Mouse (Mus musculus) forebrain, postnatal 0 days (tissue): ENCODE results near the gene Rasl12. TPM values are rescaled to one million over a fixed set of nuclear protein-coding genes. Genes with fewer than 3 reads are reported as not detected.

Source experiments
- ATAC-seq: fragments of 200-750 bp; cut with Nextera tagmentation; 2 replicates; pipeline ENCODE4 v1.8.0; 2017; ENCODE audit warnings: mild to moderate bottlenecking, moderate library complexity
- DNase-seq: peaks from one replicate; pipeline ENCODE4 v3.0.0-alpha.2; 2015
- H3K27ac ChIP-seq: fragments of 300-500 bp; sonication (generic); 2 replicates; pipeline ENCODE4 v1.5.1; 2014; ENCODE audit warnings: low read depth, mild to moderate bottlenecking, antibody characterized with exemption, low read length, moderate library complexity, mixed read lengths
- H3K27me3 ChIP-seq: fragments of 300-500 bp; sonication (generic); 2 replicates; pipeline ENCODE4 v1.6.1; 2014; ENCODE audit warnings: mild to moderate bottlenecking, low read length, mixed read lengths; ENCODE audit not compliant: insufficient read depth
- H3K36me3 ChIP-seq: fragments of 300-500 bp; sonication (generic); 2 replicates; pipeline ENCODE4 v1.6.1; 2014; ENCODE audit warnings: mild to moderate bottlenecking, moderate library complexity; ENCODE audit not compliant: insufficient read depth
- H3K4me1 ChIP-seq: fragments of 300-500 bp; sonication (generic); 2 replicates; pipeline ENCODE4 v1.6.1; 2014; ENCODE audit warnings: antibody characterized with exemption; ENCODE audit not compliant: insufficient read depth
- H3K4me2 ChIP-seq: fragments of 300-500 bp; sonication (generic); 2 replicates; pipeline ENCODE4 v1.6.1; 2014; ENCODE audit warnings: low read depth, mild to moderate bottlenecking, moderate library complexity
- H3K4me3 ChIP-seq: fragments of 300-500 bp; sonication (generic); 2 replicates; pipeline ENCODE4 v1.5.1; 2014; ENCODE audit warnings: low read depth, low read length, mixed read lengths
- H3K9ac ChIP-seq: fragments of 300-500 bp; sonication (generic); 2 replicates; pipeline ENCODE4 v1.6.1; 2014; ENCODE audit warnings: mild to moderate bottlenecking
- H3K9me3 ChIP-seq: fragments of 300-500 bp; sonication (generic); 2 replicates; pipeline ENCODE4 v1.6.1; 2016; ENCODE audit warnings: low read length
- CTCF ChIP-seq: sonication (generic); IDR thresholded peaks from 2 replicates; pipeline ENCODE4 v1.5.1; 2016; ENCODE audit warnings: antibody characterized with exemption, control low read depth, low read depth
- WGBS: fragments of 180-500 bp; shearing (Covaris S2); extraction: QIAGEN DNeasy Blood & Tissue Kit; methylation state at CpG from one replicate; pipeline ENCODE4 v1.1.7; 2014; 5-methylcytosine and 5-hydroxymethylcytosine counted together
- polyA plus RNA-seq: library from polyadenylated mRNA; unstranded; fragments of >200 nt; fragmentation: Nextera tagmentation; extraction: Ambion mirVana; gene quantifications from 2 replicates; pipeline ENCODE4 v1.2.1, GENCODE M21; 2015
- total RNA-seq: library from RNA; depleted of rRNA; stranded (reverse); fragments of >200 nt; gene quantifications from 2 replicates; pipeline ENCODE4 v1.2.3, GENCODE M21; 2014

Rasl12 gene
- total and polyA plus RNA-seq, 2 experiments from 2014 or later, result 4.6 to 8.2 TPM

DNA sequence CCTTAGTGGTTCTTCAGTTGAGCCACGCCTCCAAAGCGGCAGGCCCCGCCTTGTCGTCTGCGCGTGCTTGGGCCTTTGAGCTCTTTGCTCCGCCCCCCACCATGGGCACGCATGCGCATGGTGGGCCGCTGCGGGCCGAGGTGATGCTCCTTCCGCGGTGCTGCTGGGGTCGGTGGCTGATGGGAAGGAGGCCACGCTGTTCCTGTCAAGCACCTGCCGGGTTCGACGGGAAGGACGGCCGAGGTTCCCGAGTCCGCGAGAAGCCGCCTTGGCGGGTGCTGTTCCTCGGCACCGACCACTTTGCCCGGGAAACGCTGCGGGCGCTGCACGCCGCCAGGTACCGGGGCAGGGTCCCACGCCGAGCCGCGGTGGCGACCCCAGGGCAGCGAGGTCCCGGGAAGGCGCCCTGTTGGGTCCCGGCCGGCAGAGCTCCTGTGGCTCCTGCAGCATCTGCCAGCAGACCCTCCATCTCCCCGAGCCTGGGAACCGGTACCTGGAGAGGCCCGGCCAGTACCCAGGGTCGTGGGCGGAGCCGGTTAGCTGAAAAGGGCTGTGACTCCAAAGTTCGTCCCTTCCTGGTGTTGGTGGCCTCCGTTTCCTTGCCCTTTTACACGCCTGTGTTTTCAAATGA is 37.5 kb downstream of the Rasl12 start, which contains the start of gene Mtfmt:
TSS of gene Mtfmt (plus strand) at position 112 of the 631 bp plus-strand sequence.
- H3K36me3 ChIP-seq, result peaks cover 8% of the 10 kb centered on the region
- H3K9ac ChIP-seq, result peak within 1 kb of the TSS; percentile 72
- H3K4me1 ChIP-seq, result peaks cover 4% of the 10 kb centered on the region
- TF ChIP-seq CTCF, result 0 out of 2 replicates have a peak, but pooled peaks have one; percentile 4
- H3K4me3 ChIP-seq, result peak within 1 kb of the TSS; percentile 79
- WGBS, result 3% methylated on average over 53 of the region's 54 CpGs
- no peaks in the 10 kb centered on the region for H3K9me3 ChIP-seq
- DNase-seq (peak; percentile 96), ATAC-seq (peak; percentile 98)
- no peaks in the 10 kb centered on the region for H3K27me3 ChIP-seq
- H3K4me2 ChIP-seq, result peak within 1 kb of the TSS; percentile 73
- H3K27ac ChIP-seq, result peak within 1 kb of the TSS; percentile 47; the same call in 1 of the 2 replicates

DNA sequence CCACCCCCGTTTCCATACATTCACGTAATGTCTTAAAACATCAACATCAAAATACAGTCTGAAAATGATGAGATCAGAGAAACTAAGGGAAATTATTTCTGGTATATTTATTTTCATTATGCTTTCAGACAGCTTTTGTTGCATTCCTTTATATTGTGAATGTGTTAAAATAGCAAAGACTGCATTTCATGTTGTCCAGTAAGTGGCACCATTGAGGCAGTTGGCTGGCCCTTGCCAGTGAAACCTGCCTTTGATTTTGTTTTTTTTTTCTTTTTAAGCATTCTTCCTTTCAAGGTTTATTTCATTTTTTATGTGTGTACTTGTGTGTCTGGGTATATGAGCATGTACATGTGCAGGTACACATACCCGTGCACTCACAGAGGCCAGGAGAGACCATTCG is 46.4 kb downstream of the Rasl12 start:
- Histone ChIP-seq H3K9me3 (no peaks in the 10 kb centered on the region), H3K4me3 (no peak overlapping the region), H3K27ac (no peak overlapping the region), H3K36me3 (peaks cover 52% of the 10 kb centered on the region), H3K9ac (no peak overlapping the region), H3K4me1 (no peaks in the 10 kb centered on the region), H3K4me2 (no peak overlapping the region), H3K27me3 (no peaks in the 10 kb centered on the region)
- DNase-seq (no peak), ATAC-seq (no peak)
- 95% methylated on average over 4 of the region's 4 CpGs for WGBS
- TF ChIP-seq CTCF, result peak; percentile 28; the same call in 1 of the 2 replicates

DNA sequence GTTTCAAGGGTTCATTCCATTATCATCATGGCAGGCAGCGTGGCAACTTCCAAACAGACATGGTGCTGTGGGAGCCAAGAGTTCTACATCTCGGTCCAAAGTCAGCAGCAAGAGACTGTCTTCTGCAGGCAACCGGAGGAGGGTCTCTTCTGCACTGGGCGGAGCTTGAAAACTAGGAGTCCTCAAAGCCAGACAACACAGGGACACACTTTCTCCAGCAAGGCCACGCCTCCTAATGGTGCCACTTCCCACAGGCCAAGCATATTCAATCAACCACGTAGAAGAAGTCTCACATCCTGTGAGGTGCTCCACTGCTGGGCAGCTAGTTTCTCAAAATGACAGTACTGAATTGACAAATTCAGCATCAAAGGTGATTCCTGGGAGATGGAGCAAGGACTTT is 49.6 kb downstream of the Rasl12 start:
- no peak for TF ChIP-seq CTCF
- peaks cover 52% of the 10 kb centered on the region for H3K36me3 ChIP-seq
- no peak overlapping the region for H3K27ac ChIP-seq
- no peaks in the 10 kb centered on the region for H3K27me3 ChIP-seq
- H3K4me2 ChIP-seq, result no peak overlapping the region
- H3K9ac ChIP-seq, result no peak overlapping the region
- ATAC-seq (no peak), DNase-seq (no peak)
- no peaks in the 10 kb centered on the region for H3K4me1 ChIP-seq
- H3K4me3 ChIP-seq, result no peak overlapping the region
- WGBS, result 91% methylated on average over 6 of the region's 6 CpGs
- H3K9me3 ChIP-seq, result no peaks in the 10 kb centered on the region

DNA sequence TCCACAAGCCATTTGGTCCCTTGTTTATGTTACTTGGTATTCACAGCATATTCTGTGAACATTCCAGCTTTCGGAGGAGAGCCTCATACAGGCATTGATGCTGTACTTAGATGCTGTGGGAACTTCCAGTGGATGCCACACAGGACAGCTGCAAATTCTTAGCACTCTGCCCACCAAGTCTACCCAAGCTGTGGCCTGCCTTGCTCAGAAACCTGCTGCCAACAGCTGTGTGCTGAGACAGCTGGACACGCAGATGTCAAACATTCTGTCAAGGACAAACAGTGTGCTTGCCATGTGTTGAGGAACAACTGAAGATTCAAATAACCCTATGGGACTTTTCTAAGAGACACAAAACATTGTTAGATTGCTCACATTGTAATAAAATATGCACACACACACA is 60.7 kb downstream of the Rasl12 start:
- WGBS, result 84% methylated on average over 2 of the region's 2 CpGs
- Histone ChIP-seq H3K4me3 (no peak overlapping the region), H3K27me3 (no peaks in the 10 kb centered on the region), H3K9me3 (no peaks in the 10 kb centered on the region), H3K4me2 (no peak overlapping the region), H3K27ac (no peak overlapping the region), H3K9ac (no peak overlapping the region), H3K4me1 (peaks cover 7% of the 10 kb centered on the region), H3K36me3 (no peaks in the 10 kb centered on the region; the same call in 1 of the 2 replicates)
- DNase-seq, result no peak
- TF ChIP-seq CTCF, result no peak
- ATAC-seq, result no peak

DNA sequence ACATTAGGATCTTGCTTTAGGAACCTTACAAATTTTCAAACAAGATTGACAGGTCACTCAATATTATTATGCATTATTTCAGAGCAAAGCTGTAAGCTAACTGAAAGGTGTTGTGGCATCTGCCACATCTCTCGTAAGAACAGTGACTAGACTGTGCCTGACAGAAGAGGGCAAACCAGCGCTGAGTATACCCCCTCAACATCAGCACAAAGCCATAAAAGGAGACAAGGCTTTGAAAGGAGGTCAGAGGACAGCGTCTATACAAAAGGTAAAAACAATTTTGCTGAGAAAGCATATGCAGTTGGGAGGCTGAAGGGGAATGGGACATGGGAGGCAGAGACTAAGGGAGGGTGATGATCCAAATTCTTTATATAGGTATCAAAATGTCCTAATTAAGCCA is 61.9 kb downstream of the Rasl12 start:
- peak overlapping the region; percentile 88 for H3K27ac ChIP-seq
- H3K36me3 ChIP-seq, result 0 out of 2 replicates have a peak, but pooled peaks cover 4% of the 10 kb centered on the region
- H3K4me2 ChIP-seq, result peak overlapping the region; percentile 65
- DNase-seq (no peak), ATAC-seq (0 out of 2 replicates have a peak, but pooled peaks have one; percentile 17)
- H3K4me3 ChIP-seq, result peak overlapping the region; percentile 97
- H3K27me3 ChIP-seq, result no peaks in the 10 kb centered on the region
- TF ChIP-seq CTCF, result no peak
- WGBS, result 30% methylated on average over 3 of the region's 3 CpGs
- H3K4me1 ChIP-seq, result peaks cover 7% of the 10 kb centered on the region
- H3K9me3 ChIP-seq, result no peaks in the 10 kb centered on the region
- H3K9ac ChIP-seq, result peak overlapping the region; percentile 87

DNA sequence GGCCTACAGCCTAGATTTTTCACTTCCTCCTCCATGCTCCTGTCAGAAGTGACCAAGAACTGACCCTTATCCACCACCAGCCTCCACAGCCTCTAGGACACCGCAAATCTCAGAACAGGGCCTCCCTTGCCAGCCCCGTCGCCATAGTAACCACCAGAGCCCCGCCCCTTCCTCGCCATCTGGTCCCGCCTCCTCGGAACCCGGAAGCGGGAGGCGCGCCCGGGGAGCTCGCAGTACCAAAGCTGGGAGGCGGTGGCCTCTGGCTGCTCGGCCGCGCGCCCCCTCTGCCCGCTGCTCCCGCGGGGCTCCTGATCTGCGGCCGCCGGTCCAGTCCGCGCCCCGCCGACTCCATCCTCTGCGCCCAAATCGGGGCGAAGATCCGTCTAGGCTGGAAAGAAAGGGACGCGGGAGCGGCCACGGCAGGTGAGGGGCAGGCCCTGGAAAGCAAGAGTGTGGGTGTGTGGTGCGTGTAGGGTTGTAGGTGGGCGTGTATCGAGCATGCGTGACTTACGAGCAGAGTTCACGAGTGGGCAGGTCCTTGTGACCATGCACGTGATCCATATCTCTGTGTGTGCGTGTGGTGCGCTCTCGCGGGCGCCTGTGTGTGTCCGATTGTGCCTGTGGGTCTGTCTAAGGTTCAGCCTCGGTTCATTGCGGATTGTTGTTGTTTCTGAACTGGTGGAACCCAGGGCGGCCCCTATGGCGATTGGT is 62.6 kb downstream of the Rasl12 start, which contains the start of gene Spg21:
TSS of gene Spg21 (plus strand) at position 216 of the 711 bp plus-strand sequence.
- Histone ChIP-seq H3K27ac (peak within 1 kb of the TSS; percentile 88), H3K36me3 (peaks cover 11% of the 10 kb centered on the region; the same call in 1 of the 2 replicates), H3K4me2 (peak within 1 kb of the TSS; percentile 65), H3K4me1 (peaks cover 7% of the 10 kb centered on the region), H3K4me3 (peak within 1 kb of the TSS; percentile 97), H3K9me3 (no peaks in the 10 kb centered on the region), H3K27me3 (no peaks in the 10 kb centered on the region), H3K9ac (peak within 1 kb of the TSS; percentile 87)
- peak; percentile 2; the same call in 1 of the 2 replicates for TF ChIP-seq CTCF
- 2% methylated on average over 53 of the region's 53 CpGs for WGBS
- ATAC-seq (peak; percentile 98), DNase-seq (peak; percentile 96)

DNA sequence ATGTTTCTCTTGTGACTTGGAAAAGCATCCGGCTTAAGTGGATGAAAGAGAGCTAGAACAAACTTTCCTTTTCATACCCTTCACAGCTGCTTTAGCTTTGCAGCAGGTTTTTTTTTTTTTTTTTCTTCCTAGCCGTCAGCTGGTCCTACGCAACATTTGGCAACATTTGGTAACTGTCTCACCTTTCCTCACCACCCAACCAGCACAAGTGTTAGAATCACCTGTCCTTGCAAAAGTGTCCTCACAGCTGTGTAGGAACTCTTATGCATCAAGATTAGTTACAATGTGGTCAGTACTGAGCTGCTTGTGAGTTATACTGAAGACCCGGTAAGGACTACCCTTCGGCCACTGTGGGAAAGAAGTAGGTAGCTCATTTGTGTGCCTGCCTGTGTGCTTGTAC is 64.2 kb downstream of the Rasl12 start:
- 73% methylated on average over 5 of the region's 5 CpGs for WGBS
- DNase-seq (no peak), ATAC-seq (no peak)
- Histone ChIP-seq H3K4me2 (no peak overlapping the region), H3K9ac (no peak overlapping the region), H3K4me1 (peaks cover 7% of the 10 kb centered on the region), H3K4me3 (no peak overlapping the region), H3K27me3 (no peaks in the 10 kb centered on the region), H3K27ac (no peak overlapping the region), H3K36me3 (peaks cover 25% of the 10 kb centered on the region; the same call in 1 of the 2 replicates), H3K9me3 (no peaks in the 10 kb centered on the region)
- no peak for TF ChIP-seq CTCF
